Mouse (Mus musculus): ENCODE measurements around the gene Tent5b.

DNA sequence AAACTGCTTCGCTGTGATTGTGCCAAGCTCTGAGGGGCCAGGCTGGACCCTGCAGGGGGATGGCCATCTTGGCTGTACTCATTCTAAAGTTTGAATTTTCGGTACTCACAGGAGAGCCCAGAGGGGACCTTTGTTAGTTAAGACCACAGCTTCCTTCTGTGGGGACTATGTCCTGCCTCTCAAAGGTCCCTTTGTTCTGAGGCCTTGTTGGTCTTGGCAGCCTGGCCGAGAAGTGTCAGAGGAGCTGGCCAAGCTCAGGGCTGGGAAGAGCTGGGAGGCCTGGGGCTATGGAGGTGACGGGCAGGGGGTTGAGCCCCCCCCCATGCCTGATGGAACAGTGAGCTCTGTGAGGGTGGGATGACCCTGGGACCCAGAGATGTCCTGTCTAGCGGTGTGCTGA lies 36.8 kb upstream of the Tent5b start:
- TF ChIP-seq POLR2A (IDR thresholded peaks at IDR 0.05; ENCODE audit: control insufficient read depth, low read depth, low read length), result no peak
- TF ChIP-seq CTCF (IDR thresholded peaks at IDR 0.05; ENCODE audit: control insufficient read depth, insufficient read depth, insufficient replicate concordance, low read depth, low read length), result no peak

Measured in testis, adult 2 months (tissue).